16 mouse cellular contexts compared by ENCODE assay signal in genomic region chr1:71276940-71277339, GRCm38 (mm10).
DNase-seq lines count a peak whose midpoint lies in the region; ATAC-seq lines count a peak whose summit lies in the region.
"Had no signal": no experiment of that assay in that cellular context is flagged by ENCODE, and none has a peak within 500 bp of the region (broad histone marks: within the 10 kb centered on the region; RNA-seq: fewer than 3 reads in every experiment).

No protein-coding gene starts in this region.

- H3K36me3 ChIP-seq in heart, embryonic 15.5 days: no peaks in the 10 kb centered on the region
- H3K36me3 ChIP-seq: embryonic facial prominence, embryonic 15.5 days; hindbrain, embryonic 15.5 days; lung, embryonic 15.5 days had no signal

- 28% methylated on average over 5 of the region's 5 CpGs for WGBS in heart, embryonic 15.5 days

- ATAC-seq in heart, embryonic 15.5 days (replicated peaks; ENCODE audit: insufficient number of reproducible peaks, insufficient read depth, low FRiP score, low read depth): no peak; the same call in 1 of the 2 replicates
- ATAC-seq in CD4-positive, CD25-positive, alpha-beta regulatory T cell, adult 4 months: no peak

- peak overlapping the region; percentile 45 for H3K27ac ChIP-seq in heart, embryonic 15.5 days
- H3K27ac ChIP-seq: embryonic facial prominence, embryonic 15.5 days; hindbrain, embryonic 15.5 days; lung, embryonic 15.5 days had no signal

- no peaks in the 10 kb centered on the region for H3K9me3 ChIP-seq in heart, embryonic 15.5 days (replicated peaks)
- H3K9me3 ChIP-seq: embryonic facial prominence, embryonic 15.5 days; hindbrain, embryonic 15.5 days; lung, embryonic 15.5 days had no signal

- DNase-seq in heart, adult 11 months: no peak
- DNase-seq in NIH3T3 (ENCODE audit: low read depth): peak; percentile 6
- peak; percentile 5 for DNase-seq in adrenal gland, postnatal 25 days
- peak; percentile 14 to 26 for DNase-seq in heart, postnatal 14 days
- DNase-seq in frontal cortex, postnatal 36 days (ENCODE audit: low spot score in 2 of 2): no peak
- DNase-seq: cerebellum, adult 9-11 months; kidney, adult 11 months; kidney, postnatal 10 days; liver; thymus, adult 2 months had no signal

- intact Hi-C loops in heart, postnatal 14 days (cut with DNase I): no loop called here

- H3K27me3 ChIP-seq in heart, embryonic 15.5 days: no peaks in the 10 kb centered on the region
- H3K27me3 ChIP-seq: embryonic facial prominence, embryonic 15.5 days; hindbrain, embryonic 15.5 days; lung, embryonic 15.5 days; megakaryocyte, embryonic 14.5 days had no signal

- peaks cover 8% of the 10 kb centered on the region for H3K4me1 ChIP-seq in heart, embryonic 15.5 days (replicated peaks)
- H3K4me1 ChIP-seq: embryonic facial prominence, embryonic 15.5 days; hindbrain, embryonic 15.5 days; megakaryocyte, embryonic 14.5 days had no signal

- no peak overlapping the region for H3K4me2 ChIP-seq in heart, embryonic 15.5 days
- H3K4me2 ChIP-seq: embryonic facial prominence, embryonic 15.5 days; hindbrain, embryonic 15.5 days; lung, embryonic 15.5 days had no signal

- no peak overlapping the region for H3K4me3 ChIP-seq in heart, embryonic 15.5 days
- H3K4me3 ChIP-seq: embryonic facial prominence, embryonic 15.5 days; hindbrain, embryonic 15.5 days; lung, embryonic 15.5 days; megakaryocyte, embryonic 14.5 days had no signal

- no peak overlapping the region for H3K9ac ChIP-seq in heart, embryonic 15.5 days
- H3K9ac ChIP-seq: embryonic facial prominence, embryonic 15.5 days; hindbrain, embryonic 15.5 days; lung, embryonic 15.5 days had no signal

Comparison
In these comparisons a context has a peak if more than half of its experiments do, and no peak if none do; other contexts are left out.
1. DNase-seq: peak in NIH3T3 (single experiment), adrenal gland, postnatal 25 days (single experiment) and heart, postnatal 14 days (2 of 2); none in heart, adult 11 months (single experiment) and frontal cortex, postnatal 36 days (0 of 2).